Mouse (Mus musculus): ENCODE data around the gene Nudt16l1. TPM values are rescaled to one million over a fixed set of nuclear protein-coding genes. Genes with fewer than 3 reads are reported as not detected.
A peak's percentile ranks its signal among the peaks of the same experiment; 100 is the strongest.

The Nudt16l1 gene
- polyA plus RNA-seq, 1 experiment from 2014 or later: 139 TPM

- Histone ChIP-seq H3K4me3 (no peak overlapping the region), H3K36me3 (peaks cover 14% of the 10 kb centered on the region), H3K9me3 (no peaks in the 10 kb centered on the region), H3K4me1 (0 out of 2 replicates have a peak, but pooled peaks cover 4% of the 10 kb centered on the region), H3K9ac (replicated peaks) (no peak overlapping the region), H3K27me3 (no peaks in the 10 kb centered on the region), H3K4me2 (replicated peaks) (no peak overlapping the region), H3K27ac (replicated peaks) (no peak overlapping the region)
- 92% methylated on average over 3 of the region's 3 CpGs for WGBS
- no peak for ATAC-seq (replicated peaks)
Measured at GRCm38 (mm10) chr16:4904878-4905277, 33.7 kb upstream of the Nudt16l1 start.

GRCm38 (mm10) chr16:4905591-4905990, 33.0 kb upstream of the Nudt16l1 start:
- WGBS: 74% methylated on average over 1 of the region's 1 CpGs

GRCm38 (mm10) chr16:4906559-4906958, 32.0 kb upstream of the Nudt16l1 start:
- H3K4me3 ChIP-seq: no peak overlapping the region
- no peak overlapping the region for H3K27ac ChIP-seq (replicated peaks)
- H3K4me1 ChIP-seq: no peaks in the 10 kb centered on the region
- no peak for ATAC-seq (replicated peaks)
- H3K4me2 ChIP-seq (replicated peaks): no peak overlapping the region
- no peaks in the 10 kb centered on the region for H3K27me3 ChIP-seq
- no peak overlapping the region for H3K9ac ChIP-seq (replicated peaks)
- no peaks in the 10 kb centered on the region for H3K9me3 ChIP-seq
- H3K36me3 ChIP-seq: peaks cover 26% of the 10 kb centered on the region

More at GRCm38 (mm10) chr16:4905591-4905990, 33.0 kb upstream of the Nudt16l1 start:
- no peak for ATAC-seq (replicated peaks)
- Histone ChIP-seq H3K4me2 (replicated peaks) (no peak overlapping the region), H3K36me3 (peaks cover 20% of the 10 kb centered on the region), H3K4me3 (no peak overlapping the region), H3K27me3 (no peaks in the 10 kb centered on the region), H3K27ac (replicated peaks) (no peak overlapping the region), H3K4me1 (0 out of 2 replicates have a peak, but pooled peaks cover 4% of the 10 kb centered on the region), H3K9ac (replicated peaks) (no peak overlapping the region), H3K9me3 (no peaks in the 10 kb centered on the region)

GRCm38 (mm10) chr16:4907386-4907785, 31.2 kb upstream of the Nudt16l1 start:
- ATAC-seq (replicated peaks): no peak
- Histone ChIP-seq H3K27me3 (no peaks in the 10 kb centered on the region), H3K4me2 (replicated peaks) (no peak overlapping the region), H3K36me3 (peaks cover 31% of the 10 kb centered on the region), H3K4me1 (no peaks in the 10 kb centered on the region), H3K9me3 (no peaks in the 10 kb centered on the region), H3K27ac (replicated peaks) (no peak overlapping the region), H3K9ac (replicated peaks) (no peak overlapping the region), H3K4me3 (no peak overlapping the region)
- WGBS: 81% methylated on average over 2 of the region's 2 CpGs

GRCm38 (mm10) chr16:4907972-4908371, 30.6 kb upstream of the Nudt16l1 start:
- no peak overlapping the region for H3K27ac ChIP-seq (replicated peaks)
- H3K4me1 ChIP-seq: no peaks in the 10 kb centered on the region
- ATAC-seq (replicated peaks): no peak
- 47% methylated on average over 4 of the region's 5 CpGs for WGBS
- no peaks in the 10 kb centered on the region for H3K27me3 ChIP-seq
- H3K36me3 ChIP-seq: peaks cover 37% of the 10 kb centered on the region
- no peak overlapping the region for H3K4me3 ChIP-seq
- H3K9ac ChIP-seq (replicated peaks): no peak overlapping the region
- H3K9me3 ChIP-seq: no peaks in the 10 kb centered on the region
- no peak overlapping the region for H3K4me2 ChIP-seq (replicated peaks)

- no peak overlapping the region for H3K27ac ChIP-seq (replicated peaks)
- H3K4me2 ChIP-seq (replicated peaks): no peak overlapping the region
- ATAC-seq (replicated peaks): no peak
- no peak overlapping the region for H3K9ac ChIP-seq (replicated peaks)
- no peaks in the 10 kb centered on the region for H3K27me3 ChIP-seq
- H3K36me3 ChIP-seq: peaks cover 42% of the 10 kb centered on the region
- no peak overlapping the region for H3K4me3 ChIP-seq
- WGBS: 98% methylated on average over 2 of the region's 2 CpGs
- no peaks in the 10 kb centered on the region for H3K9me3 ChIP-seq
- 0 out of 2 replicates have a peak, but pooled peaks cover 3% of the 10 kb centered on the region for H3K4me1 ChIP-seq
Measured at GRCm38 (mm10) chr16:4909745-4910144, 28.8 kb upstream of the Nudt16l1 start.

- H3K36me3 ChIP-seq: peaks cover 48% of the 10 kb centered on the region
- H3K27me3 ChIP-seq: no peaks in the 10 kb centered on the region
- H3K9me3 ChIP-seq: no peaks in the 10 kb centered on the region
- H3K9ac ChIP-seq (replicated peaks): no peak overlapping the region
- no peak overlapping the region for H3K4me2 ChIP-seq (replicated peaks)
- H3K4me3 ChIP-seq: no peak overlapping the region
- 94% methylated on average over 8 of the region's 8 CpGs for WGBS
- 0 out of 2 replicates have a peak, but pooled peaks cover 3% of the 10 kb centered on the region for H3K4me1 ChIP-seq
- no peak for ATAC-seq (replicated peaks)
- no peak overlapping the region for H3K27ac ChIP-seq (replicated peaks)
Measured at GRCm38 (mm10) chr16:4910758-4911157, 27.8 kb upstream of the Nudt16l1 start.

- Histone ChIP-seq H3K27me3 (no peaks in the 10 kb centered on the region), H3K9me3 (no peaks in the 10 kb centered on the region), H3K4me3 (no peak overlapping the region), H3K9ac (replicated peaks) (no peak overlapping the region), H3K4me2 (replicated peaks) (no peak overlapping the region), H3K4me1 (0 out of 2 replicates have a peak, but pooled peaks cover 3% of the 10 kb centered on the region), H3K27ac (replicated peaks) (no peak overlapping the region), H3K36me3 (peaks cover 60% of the 10 kb centered on the region)
- no peak for ATAC-seq (replicated peaks)
- WGBS: 78% methylated on average over 10 of the region's 10 CpGs
Measured at GRCm38 (mm10) chr16:4912074-4912648, 26.4 kb upstream of the Nudt16l1 start.

GRCm38 (mm10) chr16:4912907-4913782, 25.4 kb upstream of the Nudt16l1 start:
- Histone ChIP-seq H3K27ac (replicated peaks) (peak overlapping the region; percentile 15; the same call in 1 of the 2 replicates), H3K4me3 (no peak overlapping the region), H3K36me3 (peaks cover 60% of the 10 kb centered on the region), H3K4me1 (0 out of 2 replicates have a peak, but pooled peaks cover 3% of the 10 kb centered on the region), H3K9me3 (no peaks in the 10 kb centered on the region), H3K4me2 (replicated peaks) (no peak overlapping the region), H3K27me3 (no peaks in the 10 kb centered on the region), H3K9ac (replicated peaks) (no peak overlapping the region)
- WGBS: 84% methylated on average over 11 of the region's 11 CpGs
- ATAC-seq (replicated peaks): peak; percentile 49

- Histone ChIP-seq H3K4me1 (0 out of 2 replicates have a peak, but pooled peaks cover 3% of the 10 kb centered on the region), H3K9ac (replicated peaks) (no peak overlapping the region), H3K27me3 (no peaks in the 10 kb centered on the region), H3K27ac (replicated peaks) (peak overlapping the region; percentile 15; the same call in 1 of the 2 replicates), H3K36me3 (peaks cover 56% of the 10 kb centered on the region), H3K4me3 (no peak overlapping the region), H3K9me3 (no peaks in the 10 kb centered on the region), H3K4me2 (replicated peaks) (no peak overlapping the region)
- ATAC-seq (replicated peaks): peak; percentile 73
- WGBS: 37% methylated on average over 12 of the region's 12 CpGs
Measured at GRCm38 (mm10) chr16:4913783-4914735, 24.5 kb upstream of the Nudt16l1 start.

GRCm38 (mm10) chr16:4915931-4916330, 22.6 kb upstream of the Nudt16l1 start:
- H3K36me3 ChIP-seq: peaks cover 44% of the 10 kb centered on the region
- H3K27me3 ChIP-seq: no peaks in the 10 kb centered on the region

More at GRCm38 (mm10) chr16:4915931-4916330, 22.6 kb upstream of the Nudt16l1 start:
- ATAC-seq (replicated peaks): no peak
- 99% methylated on average over 3 of the region's 3 CpGs for WGBS
- H3K4me1 ChIP-seq: 0 out of 2 replicates have a peak, but pooled peaks cover 3% of the 10 kb centered on the region
- H3K4me2 ChIP-seq (replicated peaks): no peak overlapping the region
- no peak overlapping the region for H3K27ac ChIP-seq (replicated peaks)
- no peaks in the 10 kb centered on the region for H3K9me3 ChIP-seq
- H3K4me3 ChIP-seq: no peak overlapping the region
- H3K9ac ChIP-seq (replicated peaks): no peak overlapping the region
